8 mouse cellular contexts compared by ENCODE assay signal in the genomic region with DNA sequence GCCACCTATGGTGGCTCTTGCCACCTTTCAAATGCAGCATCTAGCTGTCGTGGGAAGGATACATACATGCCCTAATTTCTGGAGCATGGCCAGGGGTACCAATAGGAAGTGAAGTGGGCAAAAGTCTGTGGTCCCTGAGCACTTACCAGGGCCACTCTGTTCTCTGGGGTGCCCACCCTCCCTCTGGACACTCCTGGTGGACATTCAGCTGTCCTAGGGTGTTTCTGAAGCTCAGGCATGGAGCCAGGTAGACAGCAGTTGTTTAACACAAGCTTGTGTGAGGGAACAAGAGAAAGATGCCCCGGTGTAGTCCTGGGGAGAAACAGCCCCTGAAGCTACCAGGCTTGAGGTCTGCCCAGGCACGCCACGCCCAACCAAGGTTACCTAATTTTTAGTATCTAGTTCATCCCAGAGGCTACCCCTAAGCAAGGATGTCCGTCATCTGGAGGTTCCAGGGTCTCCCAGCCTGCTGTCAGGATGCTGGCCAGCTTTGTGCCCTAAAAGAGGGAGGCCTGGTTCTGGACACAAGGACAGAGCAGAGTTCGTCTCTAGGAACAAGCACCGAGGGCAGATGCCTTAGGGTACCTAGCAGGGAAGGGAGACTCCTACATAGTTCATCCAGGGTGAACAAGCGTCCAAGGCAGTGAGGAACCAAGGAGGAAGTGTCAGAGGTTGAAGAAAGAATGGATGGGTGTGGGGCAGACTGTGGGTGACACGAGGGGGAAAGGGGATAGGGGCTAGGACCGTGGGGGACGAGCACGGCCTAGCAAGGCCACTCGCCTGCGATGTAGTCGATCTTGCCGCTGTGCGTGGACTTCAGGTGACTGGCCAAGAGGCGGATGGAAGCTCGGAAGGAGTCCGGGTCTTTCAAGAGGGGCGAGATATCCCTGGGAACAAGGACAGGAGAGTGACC. TPM values are rescaled to one million over a fixed set of nuclear protein-coding genes. Genes with fewer than 3 reads are reported as not detected.
DNase-seq lines count a peak whose midpoint lies in the region; ATAC-seq and TF ChIP-seq lines count a peak whose summit lies in the region.

No protein-coding gene starts in this region.

- no peaks in the 10 kb centered on the region for H3K27me3 ChIP-seq in heart, embryonic 11.5 days (ENCODE audit: control insufficient read depth, insufficient read depth, low read length)
- no peaks in the 10 kb centered on the region for H3K27me3 ChIP-seq in ES-Bruce4 (ENCODE audit: control insufficient read depth, insufficient read depth, low read length, poor library complexity, severe bottlenecking)
- H3K27me3 ChIP-seq in forebrain, embryonic 11.5 days (ENCODE audit: control insufficient read depth, insufficient read depth, low read length), result no peaks in the 10 kb centered on the region
- no peaks in the 10 kb centered on the region for H3K27me3 ChIP-seq in liver, embryonic 11.5 days (replicated peaks; ENCODE audit: control insufficient read depth, insufficient read depth, low read length)
- no peaks in the 10 kb centered on the region for H3K27me3 ChIP-seq in stomach, embryonic 16.5 days (ENCODE audit: control insufficient read depth, insufficient read depth, low read length)

- H3K36me3 ChIP-seq in heart, embryonic 11.5 days (ENCODE audit: control insufficient read depth, insufficient read depth, low read length), result peaks cover 23% of the 10 kb centered on the region
- peaks cover 29% of the 10 kb centered on the region for H3K36me3 ChIP-seq in ES-Bruce4 (ENCODE audit: control insufficient read depth, insufficient read depth, low read length, poor library complexity, severe bottlenecking)
- H3K36me3 ChIP-seq in forebrain, embryonic 11.5 days (ENCODE audit: control insufficient read depth, insufficient read depth, low read length), result peaks cover 15% of the 10 kb centered on the region; the same call in 1 of the 2 replicates
- peaks cover 22% of the 10 kb centered on the region for H3K36me3 ChIP-seq in liver, embryonic 11.5 days (ENCODE audit: control insufficient read depth, insufficient read depth, low read length)
- H3K36me3 ChIP-seq in stomach, embryonic 16.5 days (ENCODE audit: control insufficient read depth, insufficient read depth, low read length), result peaks cover 16% of the 10 kb centered on the region

- no peak for DNase-seq in heart, postnatal 25 days (ENCODE audit: low spot score)
- no peak for DNase-seq in forebrain, embryonic 11.5 days (ENCODE audit: low spot score)
- DNase-seq in liver, embryonic 11.5 days (ENCODE audit: low spot score), result no peak
- no peak for DNase-seq in layer of hippocampus, postnatal 10 days (ENCODE audit: low spot score in 2 of 2)
- DNase-seq in testis, postnatal 14 days (ENCODE audit: low spot score), result no peak

- WGBS in heart, embryonic 11.5 days (ENCODE audit: insufficient replicate concordance), result 17% methylated on average over 21 of the region's 21 CpGs
- 18% methylated on average over 21 of the region's 21 CpGs for WGBS in forebrain, embryonic 11.5 days
- WGBS in liver, embryonic 11.5 days, result 10% methylated on average over 21 of the region's 21 CpGs
- WGBS in stomach, embryonic 16.5 days, result 14% methylated on average over 21 of the region's 21 CpGs

- H3K9ac ChIP-seq in heart, embryonic 11.5 days (ENCODE audit: low read depth, low read length), result peak overlapping the region; percentile 86
- H3K9ac ChIP-seq in ES-Bruce4 (ENCODE audit: low read depth, poor library complexity, severe bottlenecking), result peak overlapping the region; percentile 91
- peak overlapping the region; percentile 61 for H3K9ac ChIP-seq in forebrain, embryonic 11.5 days (ENCODE audit: low read length)
- peak overlapping the region; percentile 87 for H3K9ac ChIP-seq in liver, embryonic 11.5 days (ENCODE audit: low read depth, low read length)
- peak overlapping the region; percentile 88 for H3K9ac ChIP-seq in stomach, embryonic 16.5 days (ENCODE audit: low read length)

- no peak for TF ChIP-seq POLR2A in ES-Bruce4 (IDR thresholded peaks at IDR 0.05; ENCODE audit: insufficient read depth, low read length)

- H3K4me2 ChIP-seq in heart, embryonic 11.5 days, result peak overlapping the region; percentile 88
- H3K4me2 ChIP-seq in forebrain, embryonic 11.5 days (ENCODE audit: low read depth, low read length, severe bottlenecking), result peak overlapping the region; percentile 52
- H3K4me2 ChIP-seq in liver, embryonic 11.5 days, result peak overlapping the region; percentile 91
- H3K4me2 ChIP-seq in stomach, embryonic 16.5 days (ENCODE audit: low read depth, low read length), result peak overlapping the region; percentile 91

- peak overlapping the region; percentile 59 for H3K27ac ChIP-seq in heart, embryonic 11.5 days (ENCODE audit: low read depth, low read length)
- H3K27ac ChIP-seq in ES-Bruce4 (ENCODE audit: insufficient read depth, low read length), result peak overlapping the region; percentile 65
- H3K27ac ChIP-seq in forebrain, embryonic 11.5 days (ENCODE audit: low read depth, low read length), result no peak overlapping the region
- peak overlapping the region; percentile 85 for H3K27ac ChIP-seq in liver, embryonic 11.5 days (ENCODE audit: low read depth, low read length)
- peak overlapping the region; percentile 82 for H3K27ac ChIP-seq in stomach, embryonic 16.5 days (ENCODE audit: low read length)

- H3K4me1 ChIP-seq in heart, embryonic 11.5 days (ENCODE audit: control insufficient read depth, insufficient read depth, low read length), result peaks cover 35% of the 10 kb centered on the region
- peaks cover 14% of the 10 kb centered on the region for H3K4me1 ChIP-seq in ES-Bruce4 (ENCODE audit: control insufficient read depth, insufficient read depth, low read length)
- H3K4me1 ChIP-seq in forebrain, embryonic 11.5 days (replicated peaks; ENCODE audit: control insufficient read depth, insufficient read depth, low read length), result peaks cover 24% of the 10 kb centered on the region
- H3K4me1 ChIP-seq in liver, embryonic 11.5 days (replicated peaks; ENCODE audit: control insufficient read depth, insufficient read depth, low read length), result peaks cover 47% of the 10 kb centered on the region
- H3K4me1 ChIP-seq in stomach, embryonic 16.5 days (ENCODE audit: control insufficient read depth, insufficient read depth, low read length), result peaks cover 34% of the 10 kb centered on the region

- TF ChIP-seq EP300 in ES-Bruce4 (IDR thresholded peaks at IDR 0.05; ENCODE audit: insufficient read depth, low read depth, low read length), result no peak

- no peak for TF ChIP-seq CTCF in ES-Bruce4 (IDR thresholded peaks at IDR 0.05; ENCODE audit: low read depth, low read length)

- intact Hi-C loops in heart, postnatal 25 days (cut with DNase I), result no loop called here

- H3K4me3 ChIP-seq in heart, embryonic 11.5 days (ENCODE audit: low read depth, low read length), result peak overlapping the region; percentile 67
- peak overlapping the region; percentile 93 for H3K4me3 ChIP-seq in ES-Bruce4 (ENCODE audit: low read depth, low read length)
- H3K4me3 ChIP-seq in forebrain, embryonic 11.5 days (ENCODE audit: low read depth, low read length), result peak overlapping the region; percentile 44
- H3K4me3 ChIP-seq in liver, embryonic 11.5 days (ENCODE audit: low read depth, low read length), result peak overlapping the region; percentile 71
- peak overlapping the region; percentile 70 for H3K4me3 ChIP-seq in stomach, embryonic 16.5 days (replicated peaks; ENCODE audit: low read length)

- no peaks in the 10 kb centered on the region for H3K9me3 ChIP-seq in heart, embryonic 11.5 days (replicated peaks; ENCODE audit: control insufficient read depth, low read length)
- H3K9me3 ChIP-seq in ES-Bruce4 (replicated peaks; ENCODE audit: control insufficient read depth, insufficient read depth, low read length, poor library complexity, severe bottlenecking), result no peaks in the 10 kb centered on the region
- H3K9me3 ChIP-seq in forebrain, embryonic 11.5 days (ENCODE audit: control insufficient read depth, low read length), result no peaks in the 10 kb centered on the region
- no peaks in the 10 kb centered on the region for H3K9me3 ChIP-seq in liver, embryonic 11.5 days (ENCODE audit: control insufficient read depth, low read length)
- H3K9me3 ChIP-seq in stomach, embryonic 16.5 days (replicated peaks; ENCODE audit: control insufficient read depth, low read length), result no peaks in the 10 kb centered on the region

- no peak for ATAC-seq in heart, embryonic 11.5 days (replicated peaks; ENCODE audit: insufficient number of reproducible peaks, low FRiP score, low TSS enrichment)
- peak; percentile 25 for ATAC-seq in forebrain, embryonic 11.5 days (replicated peaks; ENCODE audit: low FRiP score)
- ATAC-seq in liver, embryonic 11.5 days (replicated peaks; ENCODE audit: low FRiP score), result peak; percentile 16; the same call in 1 of the 2 replicates
- ATAC-seq in stomach, embryonic 16.5 days (ENCODE audit: insufficient read depth, low FRiP score), result peak; percentile 14; the same call in 1 of the 2 replicates

RNA-seq across cellular contexts. Expression of a gene that starts 0.7 kb away (rescaled TPM):
- polyA plus RNA-seq in heart, embryonic 11.5 days (2014; fragmentation: Nextera tagmentation; extraction: Ambion mirVana), result 250 and 262 TPM in 2 replicates
- total RNA-seq in heart, postnatal 25 days (2021), result 10 to 100 TPM; 30.6 to 39.3 TPM
- 325 and 344 TPM in 2 replicates for polyA plus RNA-seq in ES-Bruce4 (2011; ENCODE audit: insufficient read depth, insufficient read length, low read depth, missing spikeins)
- 235 and 251 TPM in 2 replicates for polyA plus RNA-seq in forebrain, embryonic 11.5 days (2014; fragmentation: Nextera tagmentation; extraction: Ambion mirVana)
- 400 and 425 TPM in 2 replicates for polyA plus RNA-seq in liver, embryonic 11.5 days (2014; fragmentation: Nextera tagmentation; extraction: Ambion mirVana)
- polyA plus RNA-seq in stomach, embryonic 16.5 days (2015; fragmentation: Nextera tagmentation; extraction: Ambion mirVana), result 335 and 345 TPM in 2 replicates
- 10 to 100 TPM; 91.6 to 94.0 TPM for total RNA-seq in layer of hippocampus, postnatal 10 days (2021)

RNA-seq across cellular contexts. Expression of a gene that starts 8.2 kb away (rescaled TPM):
- polyA plus RNA-seq in heart, embryonic 11.5 days (2014; fragmentation: Nextera tagmentation; extraction: Ambion mirVana), result 29.5 and 30.4 TPM in 2 replicates
- total RNA-seq in heart, postnatal 25 days (2021), result 1 to 10 TPM; 2.7 to 3.2 TPM
- polyA plus RNA-seq in ES-Bruce4 (2011; ENCODE audit: insufficient read depth, insufficient read length, low read depth, missing spikeins), result 63.7 and 68.6 TPM in 2 replicates
- polyA plus RNA-seq in forebrain, embryonic 11.5 days (2014; fragmentation: Nextera tagmentation; extraction: Ambion mirVana), result 57.9 and 59.6 TPM in 2 replicates
- polyA plus RNA-seq in liver, embryonic 11.5 days (2014; fragmentation: Nextera tagmentation; extraction: Ambion mirVana), result 93.2 and 98.2 TPM in 2 replicates
- polyA plus RNA-seq in stomach, embryonic 16.5 days (2015; fragmentation: Nextera tagmentation; extraction: Ambion mirVana), result 28.4 and 28.5 TPM in 2 replicates
- 1 to 10 TPM; 3.0 to 5.0 TPM for total RNA-seq in layer of hippocampus, postnatal 10 days (2021)

RNA-seq across cellular contexts. Expression of a gene that starts 24.9 kb away (rescaled TPM):
- polyA plus RNA-seq in heart, embryonic 11.5 days (2014; fragmentation: Nextera tagmentation; extraction: Ambion mirVana), result 17.4 and 19.4 TPM in 2 replicates
- total RNA-seq in heart, postnatal 25 days (2021), result 10 to 100 TPM; 17.2 to 19.1 TPM
- polyA plus RNA-seq in ES-Bruce4 (2011; ENCODE audit: insufficient read depth, insufficient read length, low read depth, missing spikeins), result 59.4 and 61.6 TPM in 2 replicates
- 5.8 and 5.9 TPM in 2 replicates for polyA plus RNA-seq in forebrain, embryonic 11.5 days (2014; fragmentation: Nextera tagmentation; extraction: Ambion mirVana)
- polyA plus RNA-seq in liver, embryonic 11.5 days (2014; fragmentation: Nextera tagmentation; extraction: Ambion mirVana), result 29.7 and 45.8 TPM in 2 replicates
- 13.5 and 18.9 TPM in 2 replicates for polyA plus RNA-seq in stomach, embryonic 16.5 days (2015; fragmentation: Nextera tagmentation; extraction: Ambion mirVana)
- 1 to 10 TPM; 8.2 to 8.9 TPM for total RNA-seq in layer of hippocampus, postnatal 10 days (2021)

RNA-seq across cellular contexts. Expression of a gene that starts 35.3 kb away (rescaled TPM):
- 11.4 and 12.3 TPM in 2 replicates for polyA plus RNA-seq in heart, embryonic 11.5 days (2014; fragmentation: Nextera tagmentation; extraction: Ambion mirVana)
- 1 to 10 TPM; 2.9 to 3.4 TPM for total RNA-seq in heart, postnatal 25 days (2021)
- polyA plus RNA-seq in ES-Bruce4 (2011; ENCODE audit: insufficient read depth, insufficient read length, low read depth, missing spikeins), result 11.9 and 12.8 TPM in 2 replicates
- polyA plus RNA-seq in forebrain, embryonic 11.5 days (2014; fragmentation: Nextera tagmentation; extraction: Ambion mirVana), result 4.5 and 5.8 TPM in 2 replicates
- 6.5 and 6.6 TPM in 2 replicates for polyA plus RNA-seq in liver, embryonic 11.5 days (2014; fragmentation: Nextera tagmentation; extraction: Ambion mirVana)
- polyA plus RNA-seq in stomach, embryonic 16.5 days (2015; fragmentation: Nextera tagmentation; extraction: Ambion mirVana), result 14.7 and 14.8 TPM in 2 replicates
- 10 to 100 TPM; 10.6 to 10.7 TPM for total RNA-seq in layer of hippocampus, postnatal 10 days (2021)

RNA-seq across cellular contexts. Expression of a gene that starts 35.4 kb away (rescaled TPM):
- 49.8 and 60.0 TPM in 2 replicates for polyA plus RNA-seq in heart, embryonic 11.5 days (2014; fragmentation: Nextera tagmentation; extraction: Ambion mirVana)
- total RNA-seq in heart, postnatal 25 days (2021), result 10 to 100 TPM; 58.4 to 62.8 TPM
- 19.3 and 30.5 TPM in 2 replicates for polyA plus RNA-seq in ES-Bruce4 (2011; ENCODE audit: insufficient read depth, insufficient read length, low read depth, missing spikeins)
- 39.3 and 49.9 TPM in 2 replicates for polyA plus RNA-seq in forebrain, embryonic 11.5 days (2014; fragmentation: Nextera tagmentation; extraction: Ambion mirVana)
- 40.3 and 44.6 TPM in 2 replicates for polyA plus RNA-seq in liver, embryonic 11.5 days (2014; fragmentation: Nextera tagmentation; extraction: Ambion mirVana)
- polyA plus RNA-seq in stomach, embryonic 16.5 days (2015; fragmentation: Nextera tagmentation; extraction: Ambion mirVana), result 41.4 and 50.6 TPM in 2 replicates
- total RNA-seq in layer of hippocampus, postnatal 10 days (2021), result 10 to 100 TPM; 75.6 to 79.9 TPM
